Mouse (Mus musculus): Measurements from ENCODE around the gene Olfr744. TPM values are rescaled to one million over a fixed set of nuclear protein-coding genes. Genes with fewer than 3 reads are reported as not detected.

The Olfr744 gene
- not detected for total RNA-seq (2023)

GRCm38 (mm10) chr14:50614579-50614978 is at the start of gene Olfr744:
TSS of gene Olfr744 (plus strand) at chr14:50614879.

DNA sequence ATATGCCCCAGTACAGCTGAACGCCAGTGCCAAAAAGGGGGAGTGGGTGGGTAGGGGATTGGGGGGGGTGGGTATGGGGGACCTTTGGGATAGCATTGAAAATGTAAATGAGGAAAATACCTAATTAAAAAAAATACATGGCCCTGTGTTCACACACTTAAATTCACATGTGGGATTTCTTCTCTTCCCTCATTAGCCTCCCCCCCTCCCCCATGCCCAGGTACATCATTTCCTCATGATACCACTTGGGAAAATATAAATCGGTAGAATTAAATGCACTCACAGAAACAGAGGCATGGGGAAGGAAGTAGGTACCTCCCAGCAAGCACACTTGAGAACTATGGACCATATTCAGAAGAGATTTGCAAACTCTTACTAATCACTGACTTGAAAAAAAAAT is 24.4 kb downstream of the Olfr744 start, which contains the start of gene Olfr745:
Olfr745 (plus strand) TSS at position 301 of the 400 bp plus-strand sequence.

GRCm38 (mm10) chr14:50646783-50647182 is 32.1 kb downstream of the Olfr744 start, which contains the start of gene Olfr746:
TSS of gene Olfr746 (plus strand) at chr14:50647083.

Other genes with a start within 250 kb of the Olfr744 start
- gene Olfr736, start 233.7 kb upstream of the Olfr744 start, total RNA-seq (2023) = not detected
- gene Olfr738, start 207.3 kb upstream of the Olfr744 start, total RNA-seq (2023) = not detected
- not detected for gene Olfr739, start 196.3 kb upstream of the Olfr744 start, total RNA-seq (2023)
- gene Olfr740, start 169.3 kb upstream of the Olfr744 start, total RNA-seq (2023) = not detected
- gene Olfr741, start 142.1 kb upstream of the Olfr744 start, total RNA-seq (2023) = not detected
- gene Olfr742, start 111.3 kb upstream of the Olfr744 start, total RNA-seq (2023) = not detected
- not detected for gene Olfr743, start 93.0 kb upstream of the Olfr744 start, total RNA-seq (2023)
- not detected for gene Olfr745, start 24.5 kb downstream of the Olfr744 start, total RNA-seq (2023)
- not detected for gene Olfr746, start 32.2 kb downstream of the Olfr744 start, total RNA-seq (2023)
- gene Olfr747, start 78.3 kb downstream of the Olfr744 start, total RNA-seq (2023) = not detected
- gene Olfr748, start 92.5 kb downstream of the Olfr744 start, total RNA-seq (2023) = not detected
- gene Olfr749, start 130.2 kb downstream of the Olfr744 start, total RNA-seq (2023) = not detected
- 10 to 100 TPM; 29.5 to 35.8 TPM for gene Ttc5, start 170.6 kb downstream of the Olfr744 start, total RNA-seq (2023)
- gene Ccnb1ip1, start 192.9 kb downstream of the Olfr744 start, total RNA-seq (2023) = not detected
- gene Parp2, start 193.0 kb downstream of the Olfr744 start, total RNA-seq (2023) = 10 to 100 TPM; 24.8 to 32.1 TPM